Mouse (Mus musculus): ENCODE data around the gene H2al1i. TPM values are rescaled to one million over a fixed set of nuclear protein-coding genes. Genes with fewer than 3 reads are reported as not detected.

The H2al1i gene
- not detected for total RNA-seq (2023)

DNA sequence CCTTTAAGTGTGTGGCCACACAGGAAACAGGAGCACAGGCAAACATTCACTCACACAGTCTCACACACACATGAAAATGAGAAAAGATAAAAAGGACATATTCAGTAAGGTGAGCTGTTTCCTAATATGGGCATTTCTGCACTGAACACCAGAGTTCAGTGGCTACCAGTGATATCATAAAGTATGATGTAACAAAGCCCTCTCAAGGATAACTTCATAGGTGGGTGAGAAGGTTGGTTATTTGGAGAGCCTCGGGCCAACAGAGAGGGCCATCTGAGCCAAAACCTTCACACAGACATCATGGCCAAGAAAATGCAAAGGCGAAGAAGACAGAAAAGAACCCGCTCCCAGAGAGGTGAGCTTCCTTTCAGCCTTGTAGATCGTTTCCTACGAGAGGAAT lies at the start of gene H2al1i:
TSS of gene H2al1i (plus strand) at position 301 of the 400 bp plus-strand sequence.

DNA sequence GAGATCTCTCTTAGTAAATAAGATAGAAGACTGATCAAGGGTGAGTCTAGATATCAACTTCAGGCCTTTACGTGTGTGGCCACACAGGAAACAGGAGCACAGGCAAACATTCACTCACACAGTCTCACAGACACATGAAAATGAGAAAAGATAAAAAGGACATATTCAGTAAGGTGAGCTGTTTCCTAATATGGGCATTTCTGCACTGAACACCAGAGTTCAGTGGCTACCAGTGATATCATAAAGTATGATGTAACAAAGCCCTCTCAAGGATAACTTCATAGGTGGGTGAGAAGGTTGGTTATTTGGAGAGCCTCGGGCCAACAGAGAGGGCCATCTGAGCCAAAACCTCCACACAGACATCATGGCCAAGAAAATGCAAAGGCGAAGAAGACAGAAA lies 25.5 kb upstream of the H2al1i start, which contains the start of gene H2al1a:
TSS of gene H2al1a (plus strand) at position 301 of the 400 bp plus-strand sequence.

GRCm38 (mm10) chrX:11302132-11302531 lies 22.3 kb upstream of the H2al1i start, which contains the start of gene H2al1b:
H2al1b (plus strand) TSS chrX:11302432.

GRCm38 (mm10) chrX:11305355-11305754 lies 19.1 kb upstream of the H2al1i start, which contains the start of gene H2al1c:
H2al1c (plus strand) TSS chrX:11305655.

DNA sequence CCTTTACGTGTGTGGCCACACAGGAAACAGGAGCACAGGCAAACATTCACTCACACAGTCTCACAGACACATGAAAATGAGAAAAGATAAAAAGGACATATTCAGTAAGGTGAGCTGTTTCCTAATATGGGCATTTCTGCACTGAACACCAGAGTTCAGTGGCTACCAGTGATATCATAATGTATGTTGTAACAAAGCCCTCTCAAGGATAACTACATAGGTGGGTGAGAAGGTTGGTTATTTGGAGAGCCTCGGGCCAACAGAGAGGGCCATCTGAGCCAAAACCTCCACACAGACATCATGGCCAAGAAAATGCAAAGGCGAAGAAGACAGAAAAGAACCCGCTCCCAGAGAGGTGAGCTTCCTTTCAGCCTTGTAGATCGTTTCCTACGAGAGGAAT lies 15.9 kb upstream of the H2al1i start, which contains the start of gene H2al1d:
TSS of gene H2al1d (plus strand) at position 301 of the 400 bp plus-strand sequence.

GRCm38 (mm10) chrX:11311634-11312033 lies 12.8 kb upstream of the H2al1i start, which contains the start of gene H2al1e:
H2al1e (plus strand) TSS chrX:11311934.

DNA sequence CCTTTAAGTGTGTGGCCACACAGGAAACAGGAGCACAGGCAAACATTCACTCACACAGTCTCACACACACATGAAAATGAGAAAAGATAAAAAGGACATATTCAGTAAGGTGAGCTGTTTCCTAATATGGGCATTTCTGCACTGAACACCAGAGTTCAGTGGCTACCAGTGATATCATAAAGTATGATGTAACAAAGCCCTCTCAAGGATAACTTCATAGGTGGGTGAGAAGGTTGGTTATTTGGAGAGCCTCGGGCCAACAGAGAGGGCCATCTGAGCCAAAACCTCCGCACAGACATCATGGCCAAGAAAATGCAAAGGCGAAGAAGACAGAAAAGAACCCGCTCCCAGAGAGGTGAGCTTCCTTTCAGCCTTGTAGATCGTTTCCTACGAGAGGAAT lies 9.6 kb upstream of the H2al1i start, which contains the start of gene H2al1f:
TSS of gene H2al1f (plus strand) at position 301 of the 400 bp plus-strand sequence.

DNA sequence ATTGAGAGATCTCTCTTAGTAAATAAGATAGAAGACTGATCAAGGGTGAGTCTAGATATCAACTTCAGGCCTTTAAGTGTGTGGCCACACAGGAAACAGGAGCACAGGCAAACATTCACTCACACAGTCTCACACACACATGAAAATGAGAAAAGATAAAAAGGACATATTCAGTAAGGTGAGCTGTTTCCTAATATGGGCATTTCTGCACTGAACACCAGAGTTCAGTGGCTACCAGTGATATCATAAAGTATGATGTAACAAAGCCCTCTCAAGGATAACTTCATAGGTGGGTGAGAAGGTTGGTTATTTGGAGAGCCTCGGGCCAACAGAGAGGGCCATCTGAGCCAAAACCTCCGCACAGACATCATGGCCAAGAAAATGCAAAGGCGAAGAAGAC lies 6.5 kb upstream of the H2al1i start, which contains the start of gene H2al1g:
TSS of gene H2al1g (plus strand) at position 301 of the 400 bp plus-strand sequence.

GRCm38 (mm10) chrX:11321192-11321591 lies 3.3 kb upstream of the H2al1i start, which contains the start of gene H2al1h:
H2al1h (plus strand) TSS chrX:11321492.

DNA sequence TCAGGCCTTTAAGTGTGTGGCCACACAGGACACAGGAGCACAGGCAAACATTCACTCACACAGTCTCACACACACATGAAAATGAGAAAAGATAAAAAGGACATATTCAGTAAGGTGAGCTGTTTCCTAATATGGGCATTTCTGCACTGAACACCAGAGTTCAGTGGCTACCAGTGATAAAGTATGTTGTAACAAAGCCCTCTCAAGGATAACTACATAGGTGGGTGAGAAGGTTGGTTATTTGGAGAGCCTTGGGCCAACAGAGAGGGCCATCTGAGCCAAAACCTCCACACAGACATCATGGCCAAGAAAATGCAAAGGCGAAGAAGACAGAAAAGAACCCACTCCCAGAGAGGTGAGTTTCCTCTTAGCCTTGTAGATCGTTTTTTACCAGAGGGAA lies 3.1 kb downstream of the H2al1i start, which contains the start of gene H2al1j:
TSS of gene H2al1j (plus strand) at position 301 of the 400 bp plus-strand sequence.

Other genes with a start within 250 kb of the H2al1i start
- not detected for gene H2al1a, start 25.4 kb upstream of the H2al1i start, total RNA-seq (2023)
- not detected for gene H2al1b, start 22.2 kb upstream of the H2al1i start, total RNA-seq (2023)
- not detected for gene H2al1c, start 19.0 kb upstream of the H2al1i start, total RNA-seq (2023)
- gene H2al1d, start 15.8 kb upstream of the H2al1i start, total RNA-seq (2023), result not detected
- gene H2al1e, start 12.7 kb upstream of the H2al1i start, total RNA-seq (2023), result not detected
- not detected for gene H2al1f, start 9.5 kb upstream of the H2al1i start, total RNA-seq (2023)
- gene H2al1g, start 6.4 kb upstream of the H2al1i start, total RNA-seq (2023), result not detected
- not detected for gene H2al1h, start 3.2 kb upstream of the H2al1i start, total RNA-seq (2023)
- not detected for gene H2al1j, start 3.2 kb downstream of the H2al1i start, total RNA-seq (2023)

Data from T-cell, adult 66 days (primary cell).